Mouse (Mus musculus) lung, adult 18-20 months (tissue): ENCODE data around the gene Frmd4b.

Source experiments
- DNase-seq, 2 experiments: peaks; one replicate each; pipeline ENCODE4 v3.0.0; 2022; ENCODE audit warnings: mixed read lengths in 2 of 2

Frmd4b gene

DNA sequence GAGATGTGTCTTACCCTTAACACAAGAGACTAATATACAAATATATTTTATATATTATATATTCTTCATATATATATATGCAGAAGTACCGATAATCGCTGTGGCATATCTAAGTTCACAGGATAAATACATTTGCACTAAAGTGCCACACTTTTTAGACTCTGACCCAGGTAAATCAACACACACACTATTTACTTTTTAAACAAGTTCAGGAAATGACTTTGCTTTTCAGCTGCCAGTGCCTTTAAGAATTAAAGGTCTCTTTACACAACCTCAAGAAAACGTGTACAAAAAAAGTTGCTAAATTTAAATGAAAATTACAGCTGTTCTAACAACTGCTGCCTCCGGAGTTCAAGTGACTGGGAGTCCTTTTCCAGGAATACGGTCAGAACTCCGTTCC, 264.0 kb downstream of the Frmd4b start:
- DNase-seq, result no peak

- DNase-seq, result no peak
These were observed 264.7 kb downstream of the Frmd4b start for GRCm38 (mm10) chr6:97352505-97353154.

GRCm38 (mm10) chr6:97349355-97350138, 267.8 kb downstream of the Frmd4b start:
- DNase-seq, result peak in 1 of 2 experiments; percentile 43

- DNase-seq, result no peak
These were observed 270.4 kb downstream of the Frmd4b start for GRCm38 (mm10) chr6:97346932-97347331.

DNA sequence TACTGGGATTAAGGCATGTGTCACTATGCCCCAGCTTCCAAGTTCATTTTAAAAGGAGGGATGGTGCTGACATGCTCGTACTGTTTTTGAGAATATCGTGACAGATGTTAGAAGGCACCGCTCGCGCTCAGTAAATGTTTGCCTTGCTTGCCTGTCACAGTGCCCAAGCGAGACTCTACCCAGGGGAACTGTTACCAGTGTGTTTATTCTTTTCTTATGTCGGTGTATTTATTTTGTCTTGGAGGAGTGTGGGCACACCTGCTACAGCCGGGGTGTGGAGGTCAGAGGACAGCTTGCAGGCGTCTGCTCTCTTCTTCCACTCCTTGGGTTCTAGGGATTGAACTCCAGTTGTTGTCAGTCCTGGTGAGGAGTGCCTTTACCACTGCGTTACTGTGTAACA, 270.8 kb downstream of the Frmd4b start:
- peak in 1 of 2 experiments; percentile 22 for DNase-seq

- no peak for DNase-seq
These were observed 271.4 kb downstream of the Frmd4b start for GRCm38 (mm10) chr6:97345921-97346320.

DNA sequence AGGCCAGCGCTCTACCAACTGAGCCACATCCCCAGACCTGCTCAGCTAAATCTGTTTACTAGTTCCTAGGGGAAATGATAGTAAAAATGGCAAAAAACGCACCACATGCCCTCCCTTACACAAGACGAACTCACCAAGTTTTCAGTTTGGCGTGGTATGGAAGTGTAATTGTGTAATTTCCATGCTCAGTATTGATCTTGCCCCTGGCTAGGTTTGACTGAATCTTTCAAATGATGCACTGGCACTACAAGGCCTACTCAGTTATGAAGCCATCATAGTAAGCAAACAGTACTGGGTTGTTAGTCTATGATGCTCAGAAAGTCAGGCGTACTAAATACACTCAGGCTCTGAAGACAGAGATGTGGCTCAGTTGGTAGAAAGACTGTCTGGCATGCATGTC, 275.2 kb downstream of the Frmd4b start:
- no peak for DNase-seq

- DNase-seq, result no peak
These were observed 275.7 kb downstream of the Frmd4b start for GRCm38 (mm10) chr6:97341628-97342027.

- peak; percentile 31 to 59 for DNase-seq
These were observed 276.2 kb downstream of the Frmd4b start for GRCm38 (mm10) chr6:97341148-97341547.

GRCm38 (mm10) chr6:97340211-97340791, 277.0 kb downstream of the Frmd4b start:
- peak in 1 of 2 experiments; percentile 41 for DNase-seq

GRCm38 (mm10) chr6:97339271-97339681, 278.1 kb downstream of the Frmd4b start:
- no peak for DNase-seq

- no peak for DNase-seq
These were observed 278.5 kb downstream of the Frmd4b start for GRCm38 (mm10) chr6:97338843-97339242.

GRCm38 (mm10) chr6:97333323-97333722, 284.0 kb downstream of the Frmd4b start:
- no peak for DNase-seq

- no peak for DNase-seq
These were observed 293.4 kb downstream of the Frmd4b start for GRCm38 (mm10) chr6:97323951-97324350.

- DNase-seq, result no peak
These were observed 295.2 kb downstream of the Frmd4b start for GRCm38 (mm10) chr6:97322126-97322525.

DNA sequence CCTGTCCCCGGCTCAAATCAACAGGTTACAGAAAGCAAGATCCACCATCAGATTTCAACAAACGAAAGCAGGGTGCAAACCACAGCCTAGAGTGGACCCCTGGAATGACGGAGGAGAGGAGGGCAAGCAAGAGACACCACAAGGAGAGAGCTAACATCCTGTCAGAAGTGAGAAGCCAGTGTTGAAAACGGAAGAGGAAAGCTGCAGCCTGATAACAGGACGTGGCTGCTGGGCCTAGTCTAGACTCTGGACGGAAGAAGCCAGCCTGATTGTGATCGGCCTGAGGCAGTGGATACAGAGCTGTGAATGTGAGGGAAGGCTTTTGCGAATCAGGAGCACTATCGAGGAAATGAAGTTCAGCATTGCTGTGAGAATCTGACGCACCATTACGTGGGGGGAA, 296.2 kb downstream of the Frmd4b start:
- DNase-seq, result no peak

DNA sequence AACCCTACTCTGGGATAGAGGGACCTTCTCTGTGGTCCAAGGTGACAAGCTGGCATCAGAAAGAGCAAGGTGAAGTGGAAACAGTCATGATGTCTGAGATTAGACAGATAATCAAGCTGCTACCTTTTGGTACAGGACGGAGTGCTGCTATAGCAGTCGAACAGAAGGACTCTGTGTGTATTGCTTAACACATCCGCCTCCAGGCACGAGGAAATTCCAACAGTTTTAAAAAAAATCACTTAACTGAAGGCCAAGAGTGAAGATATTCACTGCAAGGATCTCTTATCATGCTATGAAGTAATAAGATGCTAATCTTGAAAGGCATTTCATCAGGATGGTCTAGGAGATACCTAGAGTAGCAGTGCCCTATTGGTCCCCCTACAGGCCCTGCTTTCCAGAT, 298.3 kb downstream of the Frmd4b start:
- no peak for DNase-seq

DNA sequence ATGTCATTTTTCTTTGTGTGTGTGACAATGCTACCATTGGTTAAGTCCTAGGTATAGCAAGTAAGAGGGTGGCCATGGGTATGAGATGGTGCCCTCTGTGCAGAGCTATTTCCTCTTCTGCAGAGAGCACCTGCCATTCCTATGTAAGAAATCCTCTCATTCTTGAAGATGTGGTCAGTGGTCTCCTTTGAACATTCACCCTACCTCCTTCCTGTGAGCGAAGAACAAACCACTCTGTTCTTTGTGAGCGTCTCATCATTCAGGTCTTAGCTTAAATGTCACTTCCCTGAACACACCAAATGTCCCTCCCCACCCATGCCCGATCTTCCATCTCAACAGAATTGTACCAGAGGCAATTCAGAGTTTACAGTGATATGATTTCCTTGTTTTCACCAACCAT, 299.4 kb downstream of the Frmd4b start:
- DNase-seq, result no peak

GRCm38 (mm10) chr6:97316716-97317115, 300.6 kb downstream of the Frmd4b start:
- no peak for DNase-seq

GRCm38 (mm10) chr6:97315311-97315710, 302.0 kb downstream of the Frmd4b start:
- DNase-seq, result no peak

GRCm38 (mm10) chr6:97312545-97312939, 304.8 kb downstream of the Frmd4b start:
- DNase-seq, result no peak

- peak; percentile 84 to 87 for DNase-seq
These were observed 305.5 kb downstream of the Frmd4b start for GRCm38 (mm10) chr6:97311599-97312544.

DNA sequence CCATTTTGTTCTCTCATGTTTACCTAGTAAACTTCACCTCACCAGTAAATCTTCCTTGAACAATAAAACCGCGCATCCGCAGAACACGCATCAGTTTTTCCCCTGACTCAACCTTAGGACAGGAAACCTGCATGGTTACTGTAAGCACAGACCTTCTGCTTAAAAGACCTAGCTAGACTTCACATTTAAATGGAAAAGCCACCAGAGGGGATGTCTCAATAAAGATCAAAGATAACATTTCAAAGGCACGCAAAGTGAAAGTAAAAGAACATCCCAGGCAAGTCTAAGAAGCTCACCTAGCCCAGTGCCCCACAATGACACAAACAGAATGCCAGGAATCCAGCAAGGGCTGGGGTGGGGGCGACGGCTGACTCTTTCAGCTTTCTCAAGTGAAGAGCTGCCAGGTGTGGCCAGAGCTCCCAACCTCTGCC, 306.4 kb downstream of the Frmd4b start:
- no peak for DNase-seq
